Mouse (Mus musculus) erythroblast, embryonic 14.5 days (primary cell): Measurements from ENCODE around the gene Dok5. TPM values are rescaled to one million over a fixed set of nuclear protein-coding genes. Genes with fewer than 3 reads are reported as not detected.

Source experiments
- H3K27me3 ChIP-seq: 2 replicates; pipeline ENCODE4 v1.6.1; 2012; ENCODE audit warnings: inconsistent platforms; ENCODE audit not compliant: control insufficient read depth
- H3K36me3 ChIP-seq: 2 replicates; pipeline ENCODE4 v1.6.1; 2012; ENCODE audit warnings: mild to moderate bottlenecking, inconsistent platforms; ENCODE audit not compliant: control insufficient read depth
- H3K4me1 ChIP-seq: 2 replicates; pipeline ENCODE4 v1.6.1; 2012; ENCODE audit warnings: inconsistent platforms; ENCODE audit not compliant: control insufficient read depth
- H3K4me3 ChIP-seq: replicated peaks from 2 replicates; pipeline ENCODE3; 2012; ENCODE audit warnings: moderate library complexity, mild to moderate bottlenecking, inconsistent platforms
- H3K9me3 ChIP-seq: 2 replicates; pipeline ENCODE4 v1.6.1; 2012; ENCODE audit warnings: low read length, inconsistent platforms, mixed read lengths; ENCODE audit not compliant: control insufficient read depth
- GATA1 ChIP-seq: IDR thresholded peaks from 2 replicates; pipeline ENCODE4 v1.6.1; 2012; ENCODE audit warnings: low read length, inconsistent platforms, mixed read lengths
- TAL1 ChIP-seq: IDR thresholded peaks from 3 replicates; pipeline ENCODE4 v1.6.1; 2012; ENCODE audit warnings: low read length, inconsistent platforms, mixed read lengths
- polyA plus RNA-seq: library from polyadenylated mRNA; stranded (reverse); fragments of >175 nt; gene quantifications from 2 replicates; pipeline ENCODE4 v1.2.3, GENCODE M21; 2012

Gene Dok5
- polyA plus RNA-seq, 1 experiment = not detected

DNA sequence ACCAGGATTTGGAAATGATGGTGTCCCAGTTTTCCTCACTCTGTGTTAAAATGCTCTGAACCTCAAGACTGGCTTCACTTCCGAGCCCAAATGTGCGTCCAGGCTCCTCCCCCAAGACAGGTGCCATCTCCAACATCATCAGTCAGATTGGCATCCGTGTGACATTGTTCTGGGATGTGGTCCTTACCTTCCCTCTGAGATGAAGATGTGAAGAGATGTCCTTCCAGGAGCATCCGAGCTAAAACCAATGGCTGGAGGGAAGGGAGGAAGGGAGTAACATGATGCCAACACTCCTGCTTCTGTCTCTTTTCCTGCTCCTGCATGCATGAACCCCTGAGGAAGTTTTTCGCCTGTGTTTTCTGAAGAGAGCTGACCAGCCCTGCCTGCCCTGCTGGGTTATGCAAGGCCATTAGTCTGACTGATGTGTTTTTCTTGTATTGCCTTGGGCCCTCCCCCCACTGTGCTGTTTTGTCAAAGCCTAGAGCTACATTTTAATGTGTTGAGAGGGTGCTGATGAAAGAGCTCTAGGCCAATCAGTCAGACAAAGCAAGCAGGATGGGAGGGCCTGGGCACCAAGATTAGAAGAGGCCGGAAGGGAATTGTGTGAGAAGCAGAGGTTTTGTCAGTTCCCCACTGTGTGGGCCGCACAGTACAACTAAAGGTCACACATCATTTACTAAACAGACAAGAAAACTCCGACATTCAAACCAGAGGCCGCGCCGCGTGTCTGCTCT is 106.4 kb downstream of the Dok5 start:
- H3K4me3 ChIP-seq = no peak overlapping the region
- H3K27me3 ChIP-seq = no peaks in the 10 kb centered on the region
- TF ChIP-seq GATA1 (no peak), TAL1 (no peak)
- peaks cover 59% of the 10 kb centered on the region for H3K9me3 ChIP-seq
- no peaks in the 10 kb centered on the region for H3K36me3 ChIP-seq
- no peaks in the 10 kb centered on the region for H3K4me1 ChIP-seq

DNA sequence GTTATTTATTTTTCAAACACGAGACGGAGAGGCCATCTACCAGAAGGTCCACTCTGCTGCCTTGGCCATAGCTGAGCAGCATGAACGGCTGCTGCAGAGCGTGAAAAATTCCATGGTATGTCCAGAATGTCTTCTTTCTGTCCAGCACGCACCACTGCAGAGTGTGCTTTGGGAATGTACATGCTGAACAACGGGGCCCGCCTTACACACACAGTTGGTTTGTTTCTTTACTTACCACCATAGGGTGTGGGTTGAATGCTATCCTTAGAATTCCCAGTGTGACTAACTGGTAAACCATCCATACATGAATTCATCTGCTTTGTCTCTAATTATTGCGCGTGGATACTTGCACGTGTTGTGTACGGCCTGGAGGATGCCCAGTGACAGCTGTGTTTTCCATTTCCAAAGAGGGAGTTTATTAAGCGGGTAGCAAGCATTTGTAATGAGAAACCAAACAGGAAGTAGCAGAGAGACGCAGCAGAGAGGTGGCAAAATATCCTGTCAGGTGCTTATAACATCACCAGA is 109.9 kb downstream of the Dok5 start:
- Histone ChIP-seq H3K4me1 (no peaks in the 10 kb centered on the region), H3K36me3 (no peaks in the 10 kb centered on the region), H3K4me3 (no peak overlapping the region), H3K27me3 (no peaks in the 10 kb centered on the region), H3K9me3 (peaks cover 62% of the 10 kb centered on the region)
- TF ChIP-seq TAL1 (no peak), GATA1 (no peak)

DNA sequence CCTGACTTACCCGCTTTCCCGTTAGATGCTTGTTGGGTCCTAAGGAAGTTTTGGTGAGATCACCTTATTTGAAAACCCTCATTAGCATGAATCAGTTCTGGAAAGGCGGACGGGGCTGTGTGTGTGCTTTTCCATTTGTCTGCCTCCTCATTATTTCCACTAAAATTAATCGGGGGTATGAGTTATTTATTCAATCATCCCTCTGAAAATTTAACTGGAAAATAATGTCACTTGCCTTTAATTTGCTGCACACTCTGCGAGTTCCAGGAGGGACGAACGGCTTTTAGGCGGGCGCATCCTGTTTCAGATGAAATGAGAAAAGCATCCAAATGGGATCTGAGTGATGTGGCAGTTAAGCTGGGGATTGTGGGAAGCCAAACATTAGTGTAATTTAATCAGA is 113.9 kb downstream of the Dok5 start:
- no peak for TF ChIP-seq TAL1
- no peak for TF ChIP-seq GATA1
- Histone ChIP-seq H3K36me3 (no peaks in the 10 kb centered on the region), H3K4me3 (no peak overlapping the region), H3K4me1 (no peaks in the 10 kb centered on the region), H3K27me3 (no peaks in the 10 kb centered on the region), H3K9me3 (peaks cover 71% of the 10 kb centered on the region)

DNA sequence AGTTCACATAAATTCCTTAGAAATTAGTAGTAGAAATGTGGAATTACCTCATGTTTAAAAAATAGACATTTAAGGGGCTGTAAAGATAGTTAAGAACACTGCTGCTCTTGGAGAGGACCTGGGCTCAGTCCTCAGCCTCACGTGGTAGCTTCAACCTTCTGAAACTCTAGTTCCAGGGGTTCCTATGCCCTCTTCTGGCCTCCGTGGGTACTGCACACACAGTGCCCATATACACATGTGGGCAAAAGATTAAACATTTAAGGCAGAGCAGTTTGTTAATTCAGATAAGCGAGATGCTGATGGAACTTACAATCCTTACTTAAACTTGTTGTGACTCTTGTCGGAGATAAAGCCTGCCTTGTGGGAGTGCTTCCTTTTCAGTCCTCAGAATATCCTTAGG is 118.5 kb downstream of the Dok5 start:
- H3K4me3 ChIP-seq = no peak overlapping the region
- no peaks in the 10 kb centered on the region for H3K4me1 ChIP-seq
- H3K36me3 ChIP-seq = no peaks in the 10 kb centered on the region
- H3K27me3 ChIP-seq = no peaks in the 10 kb centered on the region
- peaks cover 78% of the 10 kb centered on the region for H3K9me3 ChIP-seq
- TF ChIP-seq GATA1 (no peak), TAL1 (no peak)

DNA sequence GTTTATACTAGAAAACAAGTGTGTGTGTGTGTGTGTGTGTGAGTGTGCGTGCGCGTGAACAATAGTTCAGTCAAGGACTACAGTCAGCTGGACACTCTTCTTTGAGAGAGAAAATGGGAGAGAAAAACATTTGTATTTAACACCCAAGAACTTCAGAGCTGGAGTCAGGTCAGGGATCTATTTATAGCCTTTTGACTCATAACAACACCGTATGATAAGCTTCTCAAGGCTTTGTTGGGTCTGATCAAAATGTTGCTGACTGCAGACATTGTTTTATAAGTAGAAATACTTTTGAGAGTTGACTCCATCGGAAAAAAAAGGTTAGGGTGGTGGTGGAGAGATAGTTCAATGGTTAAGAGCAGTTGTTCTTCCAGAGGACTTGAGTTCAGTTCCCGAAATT is 120.7 kb downstream of the Dok5 start:
- Histone ChIP-seq H3K9me3 (peaks cover 64% of the 10 kb centered on the region), H3K27me3 (no peaks in the 10 kb centered on the region), H3K4me3 (no peak overlapping the region), H3K36me3 (no peaks in the 10 kb centered on the region), H3K4me1 (no peaks in the 10 kb centered on the region)
- TF ChIP-seq GATA1 (no peak), TAL1 (no peak)

DNA sequence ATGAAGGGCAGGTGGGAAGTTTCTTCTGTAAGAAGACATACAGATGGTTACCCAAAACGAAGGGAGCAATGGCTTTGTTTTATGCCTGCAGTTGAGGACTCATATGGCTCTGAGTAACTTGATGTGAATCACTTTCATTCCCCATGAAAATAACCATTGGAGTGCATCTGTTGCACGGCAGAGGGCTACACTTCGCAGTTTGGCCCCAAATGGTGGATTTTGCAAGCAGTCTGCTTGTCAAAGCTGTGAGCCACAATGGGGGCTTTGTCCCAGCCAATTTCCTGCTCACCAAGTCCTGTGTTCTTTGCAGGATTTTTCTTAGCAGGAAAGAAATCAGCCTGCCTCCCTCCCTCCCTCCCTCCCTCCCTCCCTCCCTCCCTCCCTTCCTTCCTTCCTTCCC is 123.6 kb downstream of the Dok5 start:
- Histone ChIP-seq H3K4me3 (no peak overlapping the region), H3K4me1 (no peaks in the 10 kb centered on the region), H3K9me3 (peaks cover 52% of the 10 kb centered on the region), H3K36me3 (no peaks in the 10 kb centered on the region), H3K27me3 (no peaks in the 10 kb centered on the region)
- TF ChIP-seq TAL1 = no peak
- no peak for TF ChIP-seq GATA1

DNA sequence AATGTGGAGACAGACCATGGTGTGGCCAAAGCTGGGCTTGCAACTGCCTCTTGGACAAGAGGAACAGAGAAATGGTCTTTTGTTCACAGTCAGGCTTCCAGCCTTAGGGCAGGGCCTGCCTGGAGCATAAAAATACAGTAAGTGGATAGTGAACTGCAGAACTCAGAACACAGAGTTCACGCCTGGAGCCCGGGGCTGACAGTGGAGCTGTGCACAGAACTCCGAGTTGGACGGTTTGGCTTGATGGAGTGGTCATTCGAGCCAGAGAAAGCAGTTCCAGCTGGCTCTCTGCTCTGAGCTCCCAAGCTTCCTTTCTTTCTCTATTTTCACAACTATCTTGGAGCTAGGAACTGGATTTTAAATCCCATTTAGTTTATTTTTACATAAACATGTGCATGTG is 124.5 kb downstream of the Dok5 start:
- Histone ChIP-seq H3K36me3 (no peaks in the 10 kb centered on the region), H3K27me3 (no peaks in the 10 kb centered on the region), H3K9me3 (peaks cover 46% of the 10 kb centered on the region), H3K4me1 (no peaks in the 10 kb centered on the region), H3K4me3 (no peak overlapping the region)
- TF ChIP-seq GATA1 = no peak
- no peak for TF ChIP-seq TAL1

DNA sequence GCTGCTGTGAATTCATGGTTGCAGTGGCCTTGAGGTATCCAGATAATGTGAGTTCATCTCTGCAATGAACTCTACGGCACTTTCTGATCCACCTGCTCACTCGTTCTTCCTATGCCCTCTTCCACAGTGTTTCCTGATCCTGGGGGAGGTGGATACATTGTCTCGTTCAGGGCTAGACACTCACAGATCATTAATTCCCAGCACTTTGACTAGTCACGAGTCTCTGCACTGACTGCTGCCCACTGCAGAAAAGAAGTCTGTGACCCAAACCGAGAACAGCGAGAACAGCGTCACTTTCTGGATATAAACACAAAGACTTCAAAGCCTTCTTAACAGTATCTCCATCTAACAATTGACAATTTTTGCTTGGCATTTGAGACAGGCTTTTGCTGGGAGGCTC is 125.9 kb downstream of the Dok5 start:
- no peaks in the 10 kb centered on the region for H3K36me3 ChIP-seq
- TF ChIP-seq TAL1 (no peak), GATA1 (no peak)
- no peaks in the 10 kb centered on the region for H3K4me1 ChIP-seq
- no peak overlapping the region for H3K4me3 ChIP-seq
- H3K9me3 ChIP-seq = peaks cover 46% of the 10 kb centered on the region
- H3K27me3 ChIP-seq = no peaks in the 10 kb centered on the region

DNA sequence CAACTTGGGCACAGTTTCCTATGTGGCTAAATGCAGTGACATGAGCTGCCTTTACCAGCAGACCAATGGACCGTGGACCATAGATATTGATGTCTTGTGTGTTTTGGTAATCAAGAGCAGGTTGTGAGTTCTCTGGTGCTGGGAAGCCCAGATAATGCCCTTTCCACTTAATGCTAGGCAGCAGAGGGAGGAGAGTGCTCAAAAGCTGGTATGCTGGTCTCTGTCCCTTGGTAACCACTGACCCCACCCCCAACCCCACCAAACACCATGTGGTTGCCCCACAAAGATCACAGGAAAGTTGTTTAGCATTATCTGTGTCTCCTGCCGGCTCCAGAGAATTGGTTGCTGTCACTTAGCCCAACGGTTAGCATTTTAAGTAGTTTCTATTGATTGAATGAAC is 127.0 kb downstream of the Dok5 start:
- no peak for TF ChIP-seq TAL1
- TF ChIP-seq GATA1 = no peak
- Histone ChIP-seq H3K9me3 (peaks cover 48% of the 10 kb centered on the region), H3K4me1 (no peaks in the 10 kb centered on the region), H3K27me3 (no peaks in the 10 kb centered on the region), H3K36me3 (no peaks in the 10 kb centered on the region), H3K4me3 (no peak overlapping the region)

DNA sequence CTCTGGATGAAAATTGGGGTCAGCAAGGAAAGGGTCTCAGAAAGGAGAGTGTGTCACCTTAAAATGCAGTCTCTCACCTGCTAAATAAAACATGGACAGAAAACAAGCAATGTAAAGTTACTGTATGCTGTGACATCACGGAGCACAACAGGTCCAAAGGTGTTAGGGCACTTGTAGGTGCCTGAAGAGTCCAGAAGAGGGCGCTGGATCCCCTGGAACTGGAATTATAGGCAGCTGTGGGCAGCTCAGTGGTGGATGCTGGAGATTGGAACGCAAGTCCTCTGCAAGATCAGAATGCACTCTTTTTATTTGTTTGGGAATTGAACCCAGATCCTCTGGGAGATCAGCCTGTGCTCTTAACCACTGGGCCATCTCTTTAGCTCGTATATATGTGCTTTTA is 129.0 kb downstream of the Dok5 start:
- TF ChIP-seq TAL1 (no peak), GATA1 (no peak)
- Histone ChIP-seq H3K9me3 (peaks cover 55% of the 10 kb centered on the region), H3K36me3 (no peaks in the 10 kb centered on the region), H3K4me1 (no peaks in the 10 kb centered on the region), H3K4me3 (no peak overlapping the region), H3K27me3 (no peaks in the 10 kb centered on the region)
